Mouse (Mus musculus) regulatory T cell (primary cell): ENCODE data around the gene Slit1.

Experiments
- in situ Hi-C: fragments of 300-600 bp; cut with MboI, MseI; formaldehyde crosslinking; loops from one replicate; pipeline ENCODE4 v1.15.1; 2025; ENCODE audit warnings: high pct_unique_total_duplicates

The Slit1 gene

DNA sequence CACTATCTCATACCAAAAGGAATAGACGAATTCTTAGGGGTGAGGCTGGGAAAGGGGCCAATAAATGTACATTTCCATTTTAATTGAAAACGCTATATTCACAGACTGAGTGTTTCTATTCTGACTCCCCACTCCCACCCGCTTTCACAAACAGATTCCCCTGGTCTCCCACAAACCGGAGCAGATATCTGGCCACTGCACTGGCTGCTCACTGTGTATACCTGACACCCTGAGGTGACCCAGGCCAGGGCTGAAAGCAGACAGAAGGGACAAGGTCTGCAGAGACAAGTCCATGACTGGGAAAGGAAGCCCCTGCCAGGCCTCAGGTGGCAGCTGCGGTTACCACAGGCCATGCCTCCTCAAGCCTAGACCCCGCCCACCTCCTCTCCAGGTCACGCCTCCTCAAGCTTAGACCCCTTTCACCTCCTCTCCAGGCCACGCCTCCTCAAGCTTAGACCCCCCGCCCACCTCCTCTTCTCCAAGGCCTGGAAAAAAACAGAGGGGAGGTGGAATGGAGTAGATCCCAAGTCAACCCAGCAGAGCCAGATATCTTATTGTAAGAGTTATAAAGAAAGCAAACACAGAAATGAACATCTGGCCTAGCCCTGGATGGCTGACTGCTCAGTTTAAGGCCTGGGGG, 18.5 kb downstream of the Slit1 start:
- in situ Hi-C loops: no loop called here

DNA sequence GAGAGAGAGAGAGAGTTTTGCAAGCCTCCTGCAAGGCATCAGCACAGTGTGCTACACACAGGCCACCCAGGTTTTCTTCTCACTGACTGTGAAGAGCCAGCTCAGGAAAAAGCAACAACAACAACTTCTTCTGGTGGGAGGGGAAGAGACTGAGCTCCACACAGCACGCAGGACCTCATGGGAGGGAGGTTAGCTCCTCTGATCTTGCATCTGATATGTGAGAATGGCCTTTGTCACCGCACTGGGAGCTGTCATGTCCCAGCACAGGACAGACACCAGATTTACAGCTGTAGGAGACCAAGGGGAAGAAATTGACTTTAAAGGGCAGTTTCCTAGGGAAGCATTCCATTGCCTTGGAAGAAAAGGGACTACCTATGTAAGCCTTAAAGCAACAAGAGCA, 20.1 kb downstream of the Slit1 start:
- in situ Hi-C loops: no loop called here

DNA sequence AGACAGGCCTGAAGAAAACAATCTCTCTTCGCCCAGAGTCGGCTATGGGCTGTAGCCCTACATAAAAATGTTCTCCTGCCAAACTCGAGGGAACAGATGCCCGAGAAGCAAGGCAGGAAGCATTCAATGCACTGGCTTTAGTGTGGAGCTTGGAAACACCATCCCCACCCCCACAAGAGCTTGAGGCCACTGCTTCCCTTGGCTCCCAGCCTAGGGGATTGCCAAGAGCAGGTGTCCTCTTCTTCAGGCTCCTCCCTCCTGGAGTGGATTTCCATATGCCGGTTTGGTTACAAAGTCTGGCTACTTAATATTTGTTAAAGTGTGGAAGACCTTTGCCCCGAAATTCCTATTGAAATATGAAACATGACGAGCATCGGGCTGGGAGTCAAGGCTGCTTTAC, 24.0 kb downstream of the Slit1 start:
- in situ Hi-C loops: no loop called here

DNA sequence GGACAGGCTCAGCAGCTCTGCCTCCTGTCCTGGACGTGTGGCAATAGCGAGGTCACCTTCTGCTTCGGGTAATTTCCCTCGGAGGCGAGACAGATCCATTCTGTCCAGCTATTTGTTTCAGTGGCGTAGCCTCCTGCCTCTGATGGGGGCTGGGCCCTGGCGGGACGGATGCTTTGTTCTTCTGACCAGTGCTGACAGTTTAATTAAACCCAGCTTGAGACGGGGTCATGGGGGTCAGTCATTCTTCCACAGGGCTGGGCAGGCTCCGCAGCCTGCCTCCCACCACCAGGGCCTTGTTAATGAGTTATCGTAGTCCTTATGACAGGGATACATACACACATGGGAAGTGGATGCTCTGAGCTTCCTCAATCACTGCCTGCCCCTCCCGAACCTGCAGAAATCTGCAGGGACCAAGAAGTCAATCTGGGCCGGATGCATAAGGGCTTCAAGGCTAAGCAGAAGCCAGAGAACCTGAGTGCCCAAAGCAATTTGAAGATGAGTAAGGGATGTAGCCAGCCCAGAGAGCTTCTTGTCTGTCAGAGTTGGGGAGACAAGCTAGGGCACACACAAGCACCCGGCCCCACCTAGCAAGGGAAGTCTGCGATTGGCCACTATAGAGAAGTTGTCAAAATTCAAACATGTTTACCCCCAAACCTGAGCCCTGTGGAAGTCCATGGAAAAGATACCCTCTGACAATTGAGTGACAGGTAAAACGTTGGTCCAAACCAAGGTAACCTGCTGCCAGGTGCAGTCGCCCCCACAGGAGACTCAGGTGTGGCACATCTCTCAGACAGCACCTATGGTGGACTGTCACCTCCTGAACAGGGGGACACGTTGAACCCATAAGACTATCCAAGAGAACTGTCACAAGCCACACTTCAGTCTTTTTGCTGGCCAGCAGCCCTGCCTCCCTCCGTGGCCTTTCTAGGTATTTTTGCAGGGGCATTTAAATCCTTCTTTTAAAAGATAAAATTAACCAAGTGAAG, 26.9 kb downstream of the Slit1 start:
- in situ Hi-C loops: no loop called here

DNA sequence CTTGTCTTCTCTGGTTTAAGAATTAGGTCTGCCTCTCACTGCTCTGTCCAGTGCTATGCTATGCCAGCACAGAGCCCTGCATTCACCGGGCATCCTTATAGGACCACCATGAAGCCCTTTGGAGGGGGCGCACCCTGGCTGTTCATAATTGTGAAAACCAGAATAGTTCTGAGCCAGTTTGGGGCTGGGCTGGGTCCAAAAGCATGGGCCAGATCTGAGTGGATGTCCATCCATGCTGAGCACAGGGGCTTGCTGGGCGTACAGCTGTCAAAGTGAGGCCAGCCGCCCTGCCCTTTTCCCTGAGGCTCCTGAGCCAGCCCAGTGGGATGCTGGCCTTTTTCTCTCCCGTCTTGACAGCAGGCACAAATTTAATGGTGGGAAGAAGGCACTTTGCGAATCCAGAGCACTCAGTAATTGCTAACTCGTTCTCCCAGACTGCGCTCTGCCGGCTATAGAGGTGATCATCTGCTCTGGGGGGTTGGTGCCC, 29.0 kb downstream of the Slit1 start:
- in situ Hi-C loops: no loop called here

DNA sequence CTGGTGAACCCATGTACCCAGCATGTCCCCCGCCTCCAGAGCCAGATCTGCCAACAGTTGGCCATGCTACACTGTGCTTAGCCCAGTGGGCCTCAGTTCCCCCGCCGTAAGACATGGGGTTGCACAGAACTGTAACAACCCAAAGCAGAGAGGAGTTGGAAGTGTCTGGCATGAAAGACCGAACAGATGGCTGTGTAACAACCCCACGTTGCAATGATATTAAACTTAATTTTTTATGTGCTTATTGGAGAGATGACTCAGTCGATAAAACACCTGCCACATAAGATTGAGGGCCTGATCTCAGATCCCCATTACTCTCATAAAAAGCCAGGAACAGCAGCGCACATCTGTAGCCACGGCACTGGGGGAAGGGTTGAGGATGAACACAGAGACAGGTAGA, 30.6 kb downstream of the Slit1 start:
- in situ Hi-C loops: no loop called here

DNA sequence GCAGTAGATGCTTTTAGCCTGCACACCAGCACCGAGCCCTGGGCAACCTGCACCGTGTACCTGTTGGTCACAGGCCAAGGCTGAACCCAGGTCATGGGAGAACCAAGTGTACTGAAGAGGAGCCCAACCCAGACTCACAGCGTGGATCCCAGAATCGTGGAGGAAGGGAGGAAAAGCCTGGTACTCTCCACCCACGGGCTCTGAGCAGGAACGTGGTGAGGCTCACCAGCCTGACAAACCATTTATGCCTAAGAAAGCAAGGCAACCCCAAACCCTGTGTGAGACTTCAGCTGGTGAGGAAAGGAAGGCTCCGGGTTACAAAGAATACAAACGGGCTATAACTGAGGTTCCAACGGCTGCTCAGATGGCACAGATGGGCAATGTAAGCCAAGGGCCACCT, 31.8 kb downstream of the Slit1 start:
- in situ Hi-C loops: no loop called here

DNA sequence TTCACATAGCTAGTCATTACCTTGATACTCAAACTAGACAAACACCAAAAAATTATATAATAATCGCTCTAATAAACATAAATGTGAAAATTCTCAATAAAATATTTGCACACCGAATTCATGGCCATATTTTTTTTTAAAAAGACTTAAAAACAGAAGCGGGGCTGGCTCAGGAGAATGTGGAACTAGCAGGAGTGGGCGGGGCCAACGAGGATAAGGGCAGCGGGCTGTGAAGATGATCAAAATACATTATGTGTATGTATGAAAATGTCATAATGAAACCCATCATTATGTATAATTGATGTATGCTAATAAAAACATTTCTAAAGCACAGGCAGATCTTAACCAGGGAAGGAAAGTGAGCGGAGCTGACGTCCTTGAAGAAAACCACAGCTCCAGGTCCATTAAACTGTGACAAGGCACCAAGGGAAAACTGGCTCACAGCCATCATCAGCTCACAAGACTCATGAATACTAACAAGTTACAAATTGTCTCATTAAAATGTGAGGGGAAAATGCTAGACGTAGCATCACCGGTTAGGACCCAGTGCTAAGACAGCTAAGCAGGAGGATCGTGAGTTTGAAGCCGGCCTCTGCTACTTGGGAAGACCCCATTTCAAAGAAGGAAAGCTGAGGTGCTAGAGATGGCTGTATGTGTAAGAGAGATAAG, 33.8 kb downstream of the Slit1 start:
- in situ Hi-C loops: no loop called here

DNA sequence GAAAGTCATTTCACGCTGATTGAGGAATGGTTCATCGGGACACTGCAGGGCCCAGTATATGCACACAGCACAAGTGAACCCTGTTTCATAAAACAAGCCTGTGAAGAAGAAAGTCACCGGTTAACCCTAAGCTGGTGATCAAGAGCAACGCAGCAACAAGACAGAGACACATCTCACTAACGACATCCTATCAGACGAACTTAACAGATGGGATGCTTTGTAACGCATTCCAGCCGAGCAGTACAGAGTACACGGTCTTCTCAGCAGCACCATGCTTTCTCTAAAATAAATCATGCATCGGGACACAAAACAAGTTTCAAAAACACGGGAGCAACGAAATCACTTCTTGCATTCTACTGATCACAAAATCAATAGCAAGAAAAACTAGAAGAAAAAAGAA, 35.6 kb downstream of the Slit1 start:
- in situ Hi-C loops: no loop called here

DNA sequence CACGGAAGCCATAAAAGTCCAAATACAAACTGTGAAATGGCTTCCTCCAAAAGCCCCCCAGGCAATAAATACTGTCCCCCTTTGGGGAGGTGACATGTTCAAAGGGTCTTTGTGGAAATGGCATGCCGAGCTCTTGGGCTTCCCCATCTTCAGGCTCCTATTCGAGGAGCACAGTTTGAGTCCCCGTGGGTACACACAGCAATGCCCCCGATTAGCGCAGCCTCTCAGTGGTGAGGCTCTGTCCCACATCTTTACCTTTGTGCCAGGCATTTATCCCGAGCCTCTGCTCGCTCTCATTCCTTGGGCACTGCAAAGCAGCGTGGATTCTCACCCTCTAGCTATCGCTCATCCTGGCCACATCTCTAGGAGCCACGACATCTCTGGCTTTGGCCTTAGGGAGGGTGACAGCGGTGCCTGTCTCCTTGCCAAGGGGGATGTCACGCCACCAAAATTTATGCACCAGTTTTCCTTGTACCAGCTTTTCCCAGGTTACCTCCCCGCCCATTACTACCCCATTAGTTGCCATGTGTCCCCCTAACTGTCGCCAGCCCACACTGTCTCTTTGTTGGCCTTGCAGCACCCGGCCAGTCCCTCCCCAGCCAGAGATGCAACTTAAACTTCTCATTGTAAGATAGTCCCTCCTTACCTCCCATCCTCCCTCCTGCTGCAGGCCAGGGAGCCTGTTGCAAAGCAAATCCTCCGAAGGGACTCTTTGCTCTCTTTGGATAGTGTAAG, 37.2 kb downstream of the Slit1 start:
- in situ Hi-C loops: no loop called here

DNA sequence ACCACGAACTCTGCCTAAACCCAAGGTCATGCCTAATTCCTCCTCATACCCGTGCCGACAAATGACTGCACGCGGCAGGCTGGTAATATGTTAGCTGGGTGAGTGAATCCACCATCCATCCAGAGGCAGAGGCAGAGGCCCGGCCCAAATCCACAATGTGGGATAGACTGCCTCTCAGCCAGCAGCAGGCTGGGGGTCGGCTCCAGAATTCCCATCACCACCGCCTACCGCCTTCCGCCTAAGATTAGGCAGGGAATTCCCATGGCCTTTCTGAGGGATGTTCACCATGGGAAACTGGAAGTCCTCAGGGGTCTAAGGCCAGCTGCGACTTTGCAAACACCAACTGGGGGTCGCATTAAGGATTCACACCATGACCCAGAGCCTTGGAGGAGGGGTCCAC, 38.0 kb downstream of the Slit1 start:
- in situ Hi-C loops: no loop called here

DNA sequence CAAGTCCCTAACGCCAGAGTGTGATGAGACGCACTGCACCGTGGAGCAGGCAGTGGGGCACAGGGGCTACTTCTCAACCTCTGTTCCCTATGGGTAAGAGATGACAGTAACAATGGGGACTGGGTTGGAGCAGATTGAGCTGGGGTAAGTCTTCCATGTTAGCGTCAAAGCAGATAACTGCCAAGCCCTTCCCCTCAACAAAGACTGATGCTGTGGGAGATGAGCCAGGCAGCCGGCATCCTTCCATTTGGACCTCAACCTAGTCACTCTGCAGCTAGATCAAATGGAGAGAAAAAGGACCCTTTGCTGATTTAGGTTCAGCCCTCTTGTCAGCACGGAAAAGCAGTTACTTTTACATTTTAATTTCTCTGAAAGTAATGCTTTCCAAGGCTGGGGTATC, 40.8 kb downstream of the Slit1 start:
- in situ Hi-C loops: no loop called here

DNA sequence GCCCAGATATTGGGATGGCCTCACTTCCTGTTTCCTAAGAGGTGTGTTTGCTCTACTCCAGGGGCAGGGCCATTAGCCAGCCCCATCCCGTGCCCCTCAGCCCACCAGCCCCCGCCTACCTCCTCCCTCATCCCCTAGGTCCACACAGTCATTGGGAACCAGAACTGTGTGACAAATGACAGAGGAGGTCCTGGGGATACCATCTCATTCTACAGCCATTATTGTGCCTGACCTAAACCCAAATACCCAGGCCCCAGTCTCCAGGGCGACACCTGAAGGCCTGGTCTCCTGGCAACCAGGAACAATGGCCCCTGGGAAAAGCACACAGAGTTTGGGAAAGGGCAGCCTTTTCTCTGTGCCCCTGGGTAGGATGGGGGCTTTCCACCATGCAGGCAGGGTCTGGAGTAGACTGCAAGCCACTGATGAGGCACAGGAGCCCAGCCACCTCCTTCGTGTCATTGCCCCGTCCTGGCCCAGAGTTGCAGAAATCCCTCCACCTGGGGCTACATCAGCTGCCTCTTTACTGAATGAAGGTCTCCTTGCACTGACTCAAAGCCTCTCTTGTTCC, 44.5 kb downstream of the Slit1 start:
- in situ Hi-C loops: no loop called here

DNA sequence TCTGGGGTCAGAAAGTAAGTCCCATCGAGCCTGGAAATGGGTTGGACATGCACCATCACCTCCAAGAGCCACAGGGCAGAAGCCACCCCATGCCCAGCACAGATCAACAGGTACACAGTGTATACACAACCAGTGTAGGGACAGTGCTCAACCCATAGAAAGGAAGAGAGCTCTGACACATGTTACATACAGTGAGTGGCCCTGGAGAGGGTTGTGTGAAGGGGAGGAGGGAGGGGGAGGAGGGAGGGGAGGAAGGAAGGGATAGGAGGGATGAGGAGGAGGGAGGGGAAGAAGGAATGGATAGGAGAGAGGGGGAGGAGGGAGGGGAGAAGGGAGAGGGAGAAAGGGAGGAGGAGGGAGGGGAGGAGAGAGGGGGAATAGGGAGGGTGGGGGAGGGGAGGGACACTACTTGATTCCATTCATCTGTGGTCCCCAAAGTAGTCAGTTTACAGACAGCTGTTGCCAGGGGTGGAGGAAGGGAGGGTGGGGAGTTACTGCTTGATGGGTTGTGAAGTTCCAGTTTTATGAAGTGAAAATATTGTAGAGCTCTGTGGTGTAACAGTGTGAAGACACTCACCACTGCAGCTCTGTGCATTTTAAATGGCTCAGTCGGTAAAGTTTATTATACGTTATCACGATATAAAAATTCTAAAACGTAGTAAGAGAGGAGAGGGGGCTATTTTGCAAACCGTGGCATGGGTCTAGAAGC, 45.5 kb downstream of the Slit1 start:
- in situ Hi-C loops: no loop called here

DNA sequence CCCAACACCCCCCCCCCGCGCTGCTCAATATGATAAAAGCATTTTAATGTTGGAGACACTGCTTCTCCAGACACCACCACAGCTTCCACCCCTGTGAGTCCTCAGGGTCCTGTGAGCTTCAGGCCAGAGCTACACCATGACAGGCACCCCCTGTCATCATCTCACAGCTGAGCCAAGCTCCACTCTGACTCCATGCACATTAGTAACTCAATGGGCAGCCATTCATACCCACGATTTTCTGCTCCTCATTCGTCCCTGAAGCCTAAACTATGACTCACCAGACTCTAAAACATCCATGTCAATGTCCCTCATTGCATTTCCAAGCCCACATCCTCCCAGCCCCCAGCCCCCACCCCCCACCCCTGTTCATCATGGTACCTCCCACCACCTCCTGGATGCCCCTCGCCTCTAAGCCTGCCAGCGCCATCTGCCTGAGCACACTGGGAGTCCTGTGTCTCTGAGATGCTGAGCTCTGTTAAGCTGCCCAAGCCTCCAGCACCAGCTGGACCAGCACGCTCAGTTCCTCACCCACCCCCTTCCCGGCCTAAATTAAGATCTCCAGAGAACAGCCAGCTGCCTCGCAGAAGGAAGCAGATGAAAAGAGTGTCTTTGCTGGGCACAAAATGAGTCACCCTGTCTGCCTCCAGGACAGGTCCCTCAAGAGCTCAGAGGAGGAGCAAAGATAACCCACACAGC, 46.2 kb downstream of the Slit1 start:
- in situ Hi-C loops: no loop called here

DNA sequence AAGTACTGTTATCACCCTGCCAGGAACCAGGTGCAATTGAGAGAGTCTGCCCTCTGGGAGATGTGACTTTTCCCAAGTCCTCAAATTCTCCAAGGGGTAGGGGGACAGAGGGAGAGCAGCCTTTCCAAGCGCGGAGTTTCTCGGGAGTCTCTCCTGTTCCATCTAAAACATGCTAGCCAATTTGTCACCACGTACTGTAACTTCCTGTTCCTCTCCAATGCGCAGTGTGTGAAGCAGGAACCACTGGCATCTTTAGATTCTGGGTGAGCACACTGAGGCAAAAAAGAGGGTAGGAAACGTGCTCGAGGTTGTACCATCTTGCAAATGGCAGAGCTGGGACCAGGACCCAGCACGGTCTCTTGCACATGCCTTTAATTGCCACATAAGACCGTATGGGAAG, 47.0 kb downstream of the Slit1 start:
- in situ Hi-C loops: no loop called here

DNA sequence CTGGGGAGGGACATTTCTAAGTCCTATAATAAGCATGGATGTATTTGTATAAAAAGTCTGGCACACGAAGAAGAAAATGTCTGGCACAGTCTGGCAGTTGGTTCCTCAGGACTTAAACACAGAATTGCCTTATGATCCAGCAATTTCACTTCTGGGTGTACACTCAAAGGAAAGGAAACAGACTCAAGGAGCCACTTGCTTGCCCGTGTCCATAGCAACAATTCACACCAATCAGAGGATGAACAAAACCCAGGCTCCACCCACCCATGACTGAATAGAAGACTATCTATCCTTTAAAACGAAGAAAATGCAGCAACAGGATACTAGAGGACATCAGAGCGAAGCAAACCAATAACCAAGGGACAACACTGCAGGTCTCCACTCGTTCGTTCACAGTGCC, 48.4 kb downstream of the Slit1 start:
- in situ Hi-C loops: no loop called here

DNA sequence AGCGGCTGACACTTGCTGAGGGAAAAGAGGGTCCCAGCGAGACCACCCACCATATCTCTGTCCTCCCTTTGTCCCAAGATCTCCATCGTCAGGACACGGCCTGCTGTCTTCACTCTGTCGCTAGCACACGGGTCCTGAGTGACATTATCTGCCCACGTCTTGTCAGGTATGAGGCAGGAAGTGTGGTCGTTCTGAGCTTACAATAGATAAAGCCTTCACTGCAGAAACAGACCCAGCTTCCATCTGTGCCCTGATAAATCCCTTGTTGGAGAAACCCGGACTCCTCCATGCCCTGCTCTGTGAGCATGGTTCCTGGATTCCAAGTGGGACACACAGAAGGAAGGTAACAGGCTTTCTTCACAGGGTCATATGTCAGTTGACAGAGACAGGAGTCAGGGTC, 48.9 kb downstream of the Slit1 start:
- in situ Hi-C loops: no loop called here

DNA sequence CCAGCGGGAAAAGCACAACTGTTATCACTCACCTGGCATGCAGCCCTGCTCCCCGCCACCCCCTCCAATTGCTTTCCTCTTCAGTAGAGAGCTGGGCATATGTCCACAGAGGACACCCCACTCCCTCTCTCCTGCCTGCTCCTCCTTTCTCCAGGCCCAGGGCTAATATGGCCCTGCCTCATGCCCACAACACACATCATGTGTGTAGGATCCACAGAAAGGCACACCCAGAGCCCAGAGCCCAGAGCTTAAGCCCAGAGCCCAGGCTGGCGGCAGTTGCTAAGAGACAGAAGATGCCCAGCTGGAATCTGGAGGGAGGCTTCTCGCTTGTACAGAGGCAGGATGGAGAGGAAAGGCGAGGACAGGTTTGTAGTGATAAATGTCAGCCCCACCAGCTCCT, 49.7 kb downstream of the Slit1 start:
- in situ Hi-C loops: no loop called here

DNA sequence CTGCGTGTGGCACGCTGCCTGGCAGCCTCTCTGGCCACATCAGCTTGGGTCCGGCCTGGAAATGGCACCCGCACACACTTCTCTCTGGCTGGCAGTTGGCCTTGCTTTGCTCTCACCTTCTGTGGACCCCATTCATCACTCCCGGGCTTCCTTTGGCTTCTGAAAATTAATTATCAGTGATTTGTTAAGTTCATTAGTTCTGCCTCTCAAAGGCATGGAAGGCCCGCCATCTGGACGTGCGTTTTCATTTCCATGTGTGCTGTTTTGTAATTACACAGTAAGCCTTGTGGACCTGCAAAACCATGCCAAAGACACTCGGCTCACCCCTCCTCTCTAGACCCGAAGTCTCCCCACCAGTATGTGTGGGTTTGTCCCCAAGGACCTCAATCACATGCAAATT, 53.4 kb downstream of the Slit1 start:
- in situ Hi-C loops: no loop called here
